Mouse (Mus musculus) neural tube, embryonic 10.5 days (tissue): Measurements from ENCODE around the gene Bcam.

ENCODE experiments used
- DNase-seq: peaks from one replicate; pipeline ENCODE4 v3.0.0-alpha.2; 2017; ENCODE audit warnings: low spot score; ENCODE audit errors: extremely low spot score

Bcam gene

DNA sequence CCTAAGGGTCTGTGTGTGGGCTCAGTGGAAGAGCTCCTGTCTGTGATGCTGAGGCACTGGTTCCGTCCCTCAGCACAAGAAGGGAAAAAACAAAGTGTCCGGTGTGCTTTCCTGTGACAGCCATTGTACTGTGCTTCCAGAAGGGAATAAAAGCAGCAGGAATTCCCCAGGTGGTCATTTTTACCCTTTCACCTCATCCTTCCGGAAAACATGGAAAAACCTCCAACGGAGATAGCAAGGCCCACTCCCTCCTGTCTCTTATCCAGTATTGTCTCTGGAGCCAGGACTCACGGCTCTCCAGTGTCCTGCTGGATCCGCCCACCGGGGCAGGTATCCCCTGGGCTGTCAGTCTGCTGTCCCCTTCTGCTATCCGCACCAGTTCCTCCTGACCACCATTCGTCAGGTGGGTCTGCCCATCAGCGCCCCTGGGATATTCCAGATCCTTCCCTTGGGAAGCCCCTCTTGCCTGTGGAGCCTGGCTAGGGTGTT lies 36.6 kb downstream of the Bcam start:
- no peak for DNase-seq

DNA sequence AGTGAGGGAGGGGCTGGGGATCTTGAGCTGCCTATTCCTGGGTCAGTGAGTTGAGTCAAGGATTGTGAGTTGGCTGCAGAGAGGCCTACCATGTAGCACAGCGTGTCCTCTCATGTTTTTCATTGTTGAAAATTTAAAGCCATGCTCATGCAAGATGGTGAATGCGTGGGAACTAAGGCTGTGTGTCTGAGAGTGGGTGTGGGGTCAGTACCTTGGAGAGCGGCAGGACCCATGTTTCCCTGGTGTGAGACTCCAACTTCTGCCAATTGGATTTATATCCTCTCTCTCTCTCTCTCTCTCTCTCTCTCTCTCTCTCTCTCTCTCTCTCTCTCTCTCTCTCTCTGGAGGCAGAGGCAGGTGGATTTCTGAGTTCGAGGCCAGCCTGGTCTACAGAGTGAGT lies 44.3 kb downstream of the Bcam start:
- no peak for DNase-seq

DNA sequence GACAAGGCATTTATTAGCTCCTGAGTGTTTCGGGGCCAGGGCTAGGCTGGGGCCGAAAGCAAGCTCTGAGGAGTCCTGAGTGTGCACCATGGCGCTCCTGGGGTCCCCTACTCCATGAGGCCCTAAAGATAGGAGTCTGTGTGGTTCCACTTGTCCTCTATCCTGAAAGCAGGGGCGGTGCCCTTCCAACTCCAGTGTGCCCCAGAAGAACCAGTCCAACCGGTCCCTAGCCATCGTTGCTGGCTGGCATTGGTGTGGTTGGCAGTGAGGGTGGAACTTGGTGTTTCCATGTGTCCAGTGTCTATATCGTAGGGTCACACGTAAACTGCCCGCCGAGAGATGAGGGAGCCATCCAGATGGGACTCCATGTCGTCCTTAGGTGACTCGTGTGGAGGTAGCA lies 46.6 kb downstream of the Bcam start:
- no peak for DNase-seq

DNA sequence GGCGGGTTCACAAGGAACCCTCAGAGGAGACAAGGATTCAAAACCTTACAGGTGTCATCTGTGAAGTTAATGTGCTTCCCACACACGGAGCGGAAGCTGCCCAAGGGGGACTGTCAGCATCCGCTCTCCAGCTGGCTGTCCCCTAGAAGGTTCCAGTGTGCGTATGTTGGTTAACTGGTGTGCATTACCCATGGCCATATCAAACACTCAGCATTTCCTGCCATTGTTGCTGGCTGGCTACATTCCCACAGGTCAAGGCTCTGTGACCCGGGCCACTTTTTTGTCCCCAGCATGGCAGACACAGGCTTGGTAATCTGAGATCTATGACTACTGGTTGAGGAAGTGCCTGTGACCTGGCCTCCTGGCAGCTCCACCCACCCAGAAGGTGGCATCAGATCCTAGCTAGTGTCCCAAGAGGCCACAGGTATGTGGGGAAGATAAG lies 48.0 kb downstream of the Bcam start:
- no peak for DNase-seq

DNA sequence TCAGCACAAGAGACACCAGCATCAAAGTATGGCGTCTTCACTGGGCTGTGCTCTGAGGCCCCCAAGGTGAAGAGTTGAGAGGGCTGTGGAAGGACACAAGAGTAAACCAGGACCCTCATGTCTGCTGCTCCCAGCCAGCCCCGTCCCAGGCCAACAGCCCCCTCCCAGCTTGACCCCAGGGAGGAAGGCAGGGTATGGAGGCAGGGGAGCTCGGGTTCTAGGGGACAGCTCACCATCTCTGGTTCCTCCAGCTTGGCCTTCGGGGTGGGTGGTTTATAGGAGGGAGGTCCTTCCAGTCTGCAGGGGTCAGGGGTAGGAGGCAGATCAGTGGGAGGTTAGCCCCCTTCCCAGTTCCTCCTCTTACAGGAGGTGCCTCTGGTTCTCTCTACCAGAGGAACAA lies 51.6 kb downstream of the Bcam start:
- DNase-seq, result no peak

DNA sequence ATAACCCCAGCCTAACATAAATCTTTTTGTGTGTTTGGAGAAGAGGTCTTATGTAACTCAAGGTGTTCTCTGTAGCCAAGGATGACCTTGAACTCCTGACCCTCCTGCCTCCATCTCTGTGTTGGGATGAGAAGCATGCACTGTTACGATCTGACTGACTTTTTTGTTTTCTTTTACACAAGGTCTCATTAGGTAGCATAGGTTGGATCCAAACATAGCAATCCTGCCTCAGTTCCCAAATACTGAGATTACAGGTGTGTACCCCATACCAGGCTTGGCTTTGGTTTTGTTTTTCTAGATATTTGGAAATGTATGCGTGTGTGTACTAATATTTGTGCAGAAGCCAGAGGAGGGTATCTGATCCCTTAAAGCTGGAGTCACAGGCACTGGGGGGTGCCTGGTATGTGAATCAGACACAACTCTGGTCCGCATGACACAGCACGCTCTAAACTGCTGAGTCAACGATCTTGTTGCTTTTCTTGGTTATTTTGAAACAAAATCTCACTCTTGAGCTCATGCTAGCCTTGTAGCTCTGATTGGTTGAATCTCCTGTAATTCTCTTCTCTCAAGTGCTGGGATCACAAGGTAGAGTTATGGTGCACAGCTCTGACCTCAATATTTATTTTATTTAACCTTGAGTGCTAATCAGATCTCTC lies 52.4 kb downstream of the Bcam start:
- no peak for DNase-seq

DNA sequence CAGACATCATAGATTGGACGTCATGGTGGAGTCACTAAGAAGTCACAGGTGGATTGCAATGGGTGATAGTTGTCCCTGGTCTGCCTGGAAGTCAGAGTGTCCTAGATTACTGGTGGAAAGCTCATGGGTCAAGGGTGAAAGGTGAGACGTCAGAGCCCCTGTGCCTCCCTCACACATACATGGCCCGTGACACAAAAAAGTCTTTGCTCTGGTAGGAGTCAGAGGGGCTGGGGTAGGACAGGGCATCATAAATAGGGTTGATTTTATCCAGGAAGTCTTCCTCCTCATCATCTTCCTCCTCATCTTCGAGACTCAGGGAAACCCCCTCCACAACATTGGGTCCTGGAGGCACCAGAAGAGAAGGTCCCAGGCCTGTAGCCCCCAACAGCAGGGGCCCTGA lies 53.5 kb downstream of the Bcam start:
- DNase-seq, result no peak

DNA sequence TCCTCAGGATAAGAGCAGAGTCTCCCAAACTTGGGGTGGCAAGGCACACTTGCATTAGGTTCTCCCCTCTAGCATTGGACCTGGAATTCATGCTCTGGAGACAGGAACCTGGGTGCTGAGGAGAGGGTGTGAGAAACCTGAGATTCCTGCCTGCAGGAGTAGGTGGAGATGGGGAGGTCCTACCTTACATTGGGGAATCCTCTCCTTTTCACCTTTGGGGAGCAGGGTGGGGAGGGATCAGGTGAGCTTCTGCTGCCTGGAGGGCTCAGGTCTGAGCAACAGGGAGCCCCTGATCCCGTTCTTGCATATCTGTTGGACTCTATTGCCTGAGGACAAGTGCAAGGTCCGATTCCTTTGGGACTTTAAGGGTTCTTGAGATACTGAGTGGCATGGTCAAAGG lies 54.0 kb downstream of the Bcam start:
- DNase-seq, result no peak

DNA sequence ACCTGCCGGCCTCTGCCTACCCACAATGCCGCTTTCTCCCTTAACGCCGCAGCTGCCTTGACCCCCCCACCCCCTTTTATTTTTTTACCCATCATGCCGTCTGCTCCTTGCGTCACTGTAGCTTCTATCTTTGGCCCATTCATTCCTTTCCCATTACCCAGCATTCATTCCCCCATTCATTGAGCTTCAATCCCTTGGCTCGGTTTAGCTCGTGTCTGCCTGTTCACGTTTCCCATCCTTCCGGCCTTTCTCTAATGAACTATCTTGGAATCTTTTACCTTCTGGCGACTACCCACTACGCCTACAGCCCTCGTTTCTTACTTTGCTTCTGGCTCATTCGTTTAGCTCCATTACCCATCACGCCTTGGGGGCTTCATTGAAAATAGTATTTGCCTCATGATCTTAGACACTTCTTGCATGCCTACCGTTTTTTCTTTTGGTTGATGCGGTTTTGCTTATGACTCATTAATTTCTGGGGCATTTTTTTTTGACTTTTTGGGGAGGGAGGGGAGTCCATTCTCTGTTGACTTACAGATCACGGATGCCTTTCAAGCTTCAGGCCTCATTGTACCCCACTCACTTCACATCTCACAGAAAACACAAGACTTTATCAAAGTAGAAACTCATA lies 54.6 kb downstream of the Bcam start:
- no peak for DNase-seq

DNA sequence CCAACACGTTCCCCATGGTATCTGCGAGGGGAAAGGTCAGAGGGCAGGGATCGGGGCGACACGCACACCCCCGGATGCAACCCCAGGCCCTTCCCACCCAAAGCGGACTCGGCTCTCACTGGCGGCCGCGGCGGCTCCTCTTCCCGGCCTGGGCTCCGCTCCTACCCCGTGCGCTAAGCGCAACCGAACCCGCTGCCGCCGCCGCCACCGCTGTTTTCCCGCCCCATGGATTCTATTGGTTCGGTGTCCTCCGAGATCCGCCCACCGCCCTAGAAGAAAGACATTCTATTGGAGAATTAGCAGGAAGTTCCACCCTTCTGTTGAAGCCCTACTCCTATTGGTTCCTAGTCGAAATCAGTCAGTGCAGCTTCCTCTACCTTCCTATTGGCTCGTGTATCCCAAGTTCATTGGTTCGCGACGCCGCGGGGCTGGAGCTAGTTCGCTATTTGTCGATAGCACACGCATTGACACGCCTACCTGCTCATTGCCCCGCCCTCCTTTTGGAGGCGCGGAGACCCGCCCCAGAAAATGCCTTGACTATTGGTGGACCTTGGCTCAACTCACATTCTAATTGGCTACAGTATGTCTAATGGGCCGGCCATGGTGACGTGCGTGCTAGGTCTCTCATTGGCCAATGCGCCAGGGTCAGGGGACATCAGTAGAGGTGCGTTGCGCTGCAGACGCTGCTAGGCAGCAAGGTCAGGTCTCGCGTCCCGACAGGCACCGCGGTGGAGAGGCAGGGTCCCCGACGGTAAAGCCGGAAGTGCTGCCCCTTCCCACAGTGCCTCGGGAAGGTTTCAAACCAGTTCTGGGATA lies 55.4 kb downstream of the Bcam start, which contains the start of gene Tomm40:
TSS of gene Tomm40 (minus strand) at position 200 of the 816 bp plus-strand sequence.
- DNase-seq, result peak; percentile 96

DNA sequence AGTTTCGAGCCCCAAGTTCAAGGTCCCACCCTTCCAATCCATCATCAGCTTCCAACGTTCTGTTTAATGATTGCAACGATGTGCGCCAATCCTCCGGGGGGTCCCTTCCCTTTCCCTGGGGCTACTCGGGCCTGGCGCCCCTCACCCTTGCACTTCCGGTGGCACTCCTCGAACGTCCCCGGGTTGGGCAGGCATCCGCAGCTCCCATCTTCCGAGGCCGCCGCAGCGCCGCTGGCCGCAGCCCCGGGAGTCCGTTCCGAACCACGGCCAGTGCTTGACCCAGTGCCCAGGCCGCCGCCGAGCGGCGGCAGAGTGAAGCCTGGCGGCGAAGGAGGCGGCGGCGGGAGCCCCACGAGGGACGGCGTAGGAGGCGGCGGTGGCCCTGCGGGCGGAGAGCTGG lies 56.0 kb downstream of the Bcam start:
- DNase-seq, result no peak

DNA sequence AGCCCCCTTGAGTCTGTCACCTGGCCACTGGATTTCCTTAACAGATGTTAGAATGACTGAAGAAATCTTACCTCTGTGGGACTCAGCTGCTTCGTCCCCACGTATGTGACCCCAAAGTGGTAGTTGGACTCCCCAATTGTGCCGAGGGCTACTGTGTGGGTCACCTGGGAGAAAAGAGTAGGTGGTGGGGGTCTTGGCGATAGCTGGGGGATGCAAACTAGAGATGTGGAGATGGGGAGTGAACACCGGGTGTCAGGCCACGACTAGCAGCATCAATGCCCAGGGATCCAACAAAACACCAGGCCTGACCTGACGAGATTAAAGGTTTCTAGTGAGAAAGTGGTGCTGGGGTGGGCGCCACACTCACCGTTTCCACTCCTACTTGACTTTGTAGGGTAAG lies 57.2 kb downstream of the Bcam start:
- DNase-seq, result no peak

DNA sequence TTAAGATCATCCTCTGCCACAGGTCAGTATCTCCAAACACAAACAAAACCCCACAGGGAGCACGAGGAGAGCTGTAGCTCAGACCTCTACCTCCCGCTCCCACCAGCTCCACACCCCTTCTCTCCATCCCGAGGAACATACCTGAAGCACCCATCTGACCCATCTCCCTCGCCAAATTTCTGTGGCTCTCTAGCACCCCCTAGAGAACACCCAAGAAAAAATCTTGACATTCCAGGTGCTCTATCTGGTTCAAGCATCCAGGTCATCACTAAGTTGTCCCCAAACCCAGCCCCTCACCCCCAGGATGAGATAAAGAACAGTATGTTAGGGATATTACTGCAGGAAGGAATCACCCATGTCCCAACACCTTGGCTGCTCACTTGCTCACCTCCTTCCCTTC lies 57.6 kb downstream of the Bcam start:
- no peak for DNase-seq

DNA sequence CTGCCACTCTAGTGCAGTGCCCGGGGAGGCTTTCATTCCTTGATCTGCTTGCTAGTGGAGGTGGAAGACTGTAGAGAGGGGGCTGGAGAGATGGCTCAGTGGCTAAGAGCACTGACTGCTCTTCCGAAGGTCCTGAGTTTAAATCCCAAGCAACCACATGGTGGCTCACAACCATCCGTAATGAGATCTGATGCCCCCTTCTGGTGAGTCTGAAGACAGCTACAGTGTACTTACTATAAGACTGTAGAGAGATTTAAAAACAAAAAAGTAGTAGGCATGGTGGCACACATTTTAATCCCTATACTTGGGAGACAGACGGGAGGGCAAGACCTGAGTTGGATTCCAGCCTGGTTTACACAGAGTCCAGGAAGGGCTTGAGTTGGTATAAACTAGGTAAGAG lies 58.4 kb downstream of the Bcam start:
- DNase-seq, result no peak

DNA sequence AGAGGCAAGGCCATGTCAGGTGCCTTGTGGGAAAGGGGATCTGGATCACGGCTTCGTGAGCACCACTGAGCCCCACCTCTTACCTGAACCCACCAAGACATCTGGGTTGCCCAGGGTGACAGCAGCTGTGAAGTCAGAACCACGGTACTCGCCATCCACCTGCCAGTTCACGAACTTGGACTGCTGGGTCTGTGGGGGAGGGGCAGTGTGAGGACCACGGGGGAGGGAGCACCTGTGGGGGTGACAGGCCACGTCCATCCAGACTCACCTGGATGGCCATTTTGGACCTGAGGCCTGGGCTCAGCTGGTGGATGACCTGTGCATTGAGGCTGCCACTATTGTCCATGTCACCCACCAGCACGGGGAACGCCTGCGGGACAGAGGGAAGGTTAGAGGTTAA lies 60.2 kb downstream of the Bcam start:
- no peak for DNase-seq
